Mouse (Mus musculus): ENCODE data around the gene Gm10490. TPM values are rescaled to one million over a fixed set of nuclear protein-coding genes. Genes with fewer than 3 reads are reported as not detected.

Gm10490 gene
- polyA plus RNA-seq, 1 experiment from 2014 or later: not detected

GRCm38 (mm10) chrX:7878495-7878894 lies 30.8 kb upstream of the Gm10490 start:
- Histone ChIP-seq H3K9ac (ENCODE audit: low read length) (peak overlapping the region; percentile 47; the same call in 1 of the 2 replicates), H3K4me1 (ENCODE audit: control insufficient read depth, insufficient read depth, low read length) (no peaks in the 10 kb centered on the region), H3K9me3 (ENCODE audit: control insufficient read depth, low read length) (no peaks in the 10 kb centered on the region), H3K36me3 (ENCODE audit: control insufficient read depth, insufficient read depth, low read length) (no peaks in the 10 kb centered on the region; the same call in 1 of the 2 replicates), H3K27ac (replicated peaks; ENCODE audit: low read depth, low read length) (no peak overlapping the region), H3K4me3 (ENCODE audit: low read depth, low read length) (peak overlapping the region; percentile 37), H3K4me2 (ENCODE audit: low read depth, severe bottlenecking) (peak overlapping the region; percentile 85), H3K27me3 (ENCODE audit: control insufficient read depth, insufficient read depth, low read length) (no peaks in the 10 kb centered on the region)
- peak; percentile 63 for ATAC-seq (ENCODE audit: insufficient number of reproducible peaks, low FRiP score, low TSS enrichment, low read depth)
- DNase-seq (ENCODE audit: low spot score): peak; percentile 21
- 22% methylated on average over 21 of the region's 21 CpGs for WGBS

GRCm38 (mm10) chrX:7879819-7880218 lies 29.5 kb upstream of the Gm10490 start:
- no peaks in the 10 kb centered on the region for H3K4me1 ChIP-seq (ENCODE audit: control insufficient read depth, insufficient read depth, low read length)
- H3K27ac ChIP-seq (replicated peaks; ENCODE audit: low read depth, low read length): no peak overlapping the region
- H3K4me2 ChIP-seq (ENCODE audit: low read depth, severe bottlenecking): peak overlapping the region; percentile 20; the same call in 1 of the 2 replicates
- WGBS: 18% methylated on average over 11 of the region's 11 CpGs
- DNase-seq (ENCODE audit: low spot score) (peak; percentile 66), ATAC-seq (ENCODE audit: insufficient number of reproducible peaks, low FRiP score, low TSS enrichment, low read depth) (peak; percentile 27; the same call in 1 of the 2 replicates)
- H3K36me3 ChIP-seq (ENCODE audit: control insufficient read depth, insufficient read depth, low read length): no peaks in the 10 kb centered on the region
- no peak overlapping the region for H3K9ac ChIP-seq (ENCODE audit: low read length)
- no peak overlapping the region for H3K4me3 ChIP-seq (ENCODE audit: low read depth, low read length)
- H3K9me3 ChIP-seq (ENCODE audit: control insufficient read depth, low read length): no peaks in the 10 kb centered on the region
- H3K27me3 ChIP-seq (ENCODE audit: control insufficient read depth, insufficient read depth, low read length): no peaks in the 10 kb centered on the region

- no peak within 1 kb of the TSS for H3K9ac ChIP-seq (ENCODE audit: low read length)
- H3K27me3 ChIP-seq (ENCODE audit: control insufficient read depth, insufficient read depth, low read length): no peaks in the 10 kb centered on the region
- no peaks in the 10 kb centered on the region for H3K9me3 ChIP-seq (ENCODE audit: control insufficient read depth, low read length)
- H3K4me3 ChIP-seq (ENCODE audit: low read depth, low read length): peak within 1 kb of the TSS; percentile 51
- peak within 1 kb of the TSS; percentile 51 for H3K4me2 ChIP-seq (ENCODE audit: low read depth, severe bottlenecking)
- H3K36me3 ChIP-seq (ENCODE audit: control insufficient read depth, insufficient read depth, low read length): no peaks in the 10 kb centered on the region
- no peaks in the 10 kb centered on the region for H3K4me1 ChIP-seq (ENCODE audit: control insufficient read depth, insufficient read depth, low read length)
- H3K27ac ChIP-seq (replicated peaks; ENCODE audit: low read depth, low read length): 0 out of 2 replicates have a peak within 1 kb of the TSS, but pooled peaks have one; percentile 2
- DNase-seq (ENCODE audit: low spot score) (peak; percentile 77), ATAC-seq (ENCODE audit: insufficient number of reproducible peaks, low FRiP score, low TSS enrichment, low read depth) (peak; percentile 91)
- 15% methylated on average over 49 of the region's 49 CpGs for WGBS
Measured at GRCm38 (mm10) chrX:7883841-7884567, 25.3 kb upstream of the Gm10490 start, which contains the start of gene Slc35a2. Gene Slc35a2 (plus strand): TSS chrX:7884028.

- H3K9me3 ChIP-seq (ENCODE audit: control insufficient read depth, low read length): no peaks in the 10 kb centered on the region
- H3K4me1 ChIP-seq (ENCODE audit: control insufficient read depth, insufficient read depth, low read length): no peaks in the 10 kb centered on the region
- 34% methylated on average over 13 of the region's 13 CpGs for WGBS
- no peak for ATAC-seq (ENCODE audit: insufficient number of reproducible peaks, low FRiP score, low TSS enrichment, low read depth)
- H3K4me3 ChIP-seq (ENCODE audit: low read depth, low read length): peak overlapping the region; percentile 53
- peak overlapping the region; percentile 52 for H3K4me2 ChIP-seq (ENCODE audit: low read depth, severe bottlenecking)
- no peak overlapping the region for H3K27ac ChIP-seq (replicated peaks; ENCODE audit: low read depth, low read length)
- no peaks in the 10 kb centered on the region for H3K27me3 ChIP-seq (ENCODE audit: control insufficient read depth, insufficient read depth, low read length)
- no peak for DNase-seq (ENCODE audit: low spot score)
- H3K36me3 ChIP-seq (ENCODE audit: control insufficient read depth, insufficient read depth, low read length): peaks cover 7% of the 10 kb centered on the region; the same call in 1 of the 2 replicates
- peak overlapping the region; percentile 45; the same call in 1 of the 2 replicates for H3K9ac ChIP-seq (ENCODE audit: low read length)
Measured at GRCm38 (mm10) chrX:7898211-7898610, 11.1 kb upstream of the Gm10490 start.

- WGBS: 16% methylated on average over 62 of the region's 62 CpGs
- H3K9ac ChIP-seq (ENCODE audit: low read length): peak within 1 kb of the TSS; percentile 59
- peak; percentile 84 for DNase-seq (ENCODE audit: low spot score)
- H3K36me3 ChIP-seq (ENCODE audit: control insufficient read depth, insufficient read depth, low read length): peaks cover 7% of the 10 kb centered on the region; the same call in 1 of the 2 replicates
- H3K9me3 ChIP-seq (ENCODE audit: control insufficient read depth, low read length): no peaks in the 10 kb centered on the region
- H3K4me3 ChIP-seq (ENCODE audit: low read depth, low read length): peak within 1 kb of the TSS; percentile 53
- H3K27ac ChIP-seq (replicated peaks; ENCODE audit: low read depth, low read length): peak within 1 kb of the TSS; percentile 73; the same call in 1 of the 2 replicates
- no peaks in the 10 kb centered on the region for H3K4me1 ChIP-seq (ENCODE audit: control insufficient read depth, insufficient read depth, low read length)
- peak; percentile 97 for ATAC-seq (ENCODE audit: insufficient number of reproducible peaks, low FRiP score, low TSS enrichment, low read depth)
- H3K4me2 ChIP-seq (ENCODE audit: low read depth, severe bottlenecking): peak within 1 kb of the TSS; percentile 52
- no peaks in the 10 kb centered on the region for H3K27me3 ChIP-seq (ENCODE audit: control insufficient read depth, insufficient read depth, low read length)
Measured at GRCm38 (mm10) chrX:7898880-7899874, 10.2 kb upstream of the Gm10490 start, which contains the start of the genes Pqbp1 and Timm17b. Gene Pqbp1 (minus strand): TSS chrX:7899269. Gene Timm17b (plus strand): TSS chrX:7899357.

GRCm38 (mm10) chrX:7904441-7904840 lies 4.9 kb upstream of the Gm10490 start:
- WGBS: 90% methylated on average over 5 of the region's 5 CpGs
- no peaks in the 10 kb centered on the region for H3K4me1 ChIP-seq (ENCODE audit: control insufficient read depth, insufficient read depth, low read length)

GRCm38 (mm10) chrX:7907735-7908134 lies 1.6 kb upstream of the Gm10490 start, which contains the start of gene Gm10491:
Gene Gm10491 (minus strand): TSS chrX:7907835.
- WGBS: 88% methylated on average over 5 of the region's 5 CpGs
- Histone ChIP-seq H3K4me2 (ENCODE audit: low read depth, severe bottlenecking) (no peak within 1 kb of the TSS), H3K4me1 (ENCODE audit: control insufficient read depth, insufficient read depth, low read length) (no peaks in the 10 kb centered on the region), H3K36me3 (ENCODE audit: control insufficient read depth, insufficient read depth, low read length) (peaks cover 2% of the 10 kb centered on the region; the same call in 1 of the 2 replicates), H3K4me3 (ENCODE audit: low read depth, low read length) (no peak within 1 kb of the TSS), H3K27me3 (ENCODE audit: control insufficient read depth, insufficient read depth, low read length) (no peaks in the 10 kb centered on the region), H3K27ac (replicated peaks; ENCODE audit: low read depth, low read length) (no peak within 1 kb of the TSS), H3K9me3 (ENCODE audit: control insufficient read depth, low read length) (no peaks in the 10 kb centered on the region), H3K9ac (ENCODE audit: low read length) (no peak within 1 kb of the TSS)
- DNase-seq (ENCODE audit: low spot score) (no peak), ATAC-seq (ENCODE audit: insufficient number of reproducible peaks, low FRiP score, low TSS enrichment, low read depth) (no peak)

More at GRCm38 (mm10) chrX:7904441-7904840, 4.9 kb upstream of the Gm10490 start:
- Histone ChIP-seq H3K4me2 (ENCODE audit: low read depth, severe bottlenecking) (no peak overlapping the region), H3K9me3 (ENCODE audit: control insufficient read depth, low read length) (no peaks in the 10 kb centered on the region), H3K27ac (replicated peaks; ENCODE audit: low read depth, low read length) (no peak overlapping the region), H3K9ac (ENCODE audit: low read length) (no peak overlapping the region), H3K4me3 (ENCODE audit: low read depth, low read length) (no peak overlapping the region), H3K27me3 (ENCODE audit: control insufficient read depth, insufficient read depth, low read length) (no peaks in the 10 kb centered on the region), H3K36me3 (ENCODE audit: control insufficient read depth, insufficient read depth, low read length) (peaks cover 2% of the 10 kb centered on the region; the same call in 1 of the 2 replicates)
- ATAC-seq (ENCODE audit: insufficient number of reproducible peaks, low FRiP score, low TSS enrichment, low read depth): no peak
- DNase-seq (ENCODE audit: low spot score): no peak

GRCm38 (mm10) chrX:7910473-7910872 lies 1.1 kb downstream of the Gm10490 start:
- DNase-seq (ENCODE audit: low spot score): no peak
- no peaks in the 10 kb centered on the region for H3K4me1 ChIP-seq (ENCODE audit: control insufficient read depth, insufficient read depth, low read length)
- no peak overlapping the region for H3K27ac ChIP-seq (replicated peaks; ENCODE audit: low read depth, low read length)
- no peaks in the 10 kb centered on the region for H3K27me3 ChIP-seq (ENCODE audit: control insufficient read depth, insufficient read depth, low read length)
- no peak overlapping the region for H3K4me2 ChIP-seq (ENCODE audit: low read depth, severe bottlenecking)
- no peaks in the 10 kb centered on the region for H3K9me3 ChIP-seq (ENCODE audit: control insufficient read depth, low read length)
- H3K36me3 ChIP-seq (ENCODE audit: control insufficient read depth, insufficient read depth, low read length): peaks cover 2% of the 10 kb centered on the region; the same call in 1 of the 2 replicates
- ATAC-seq (ENCODE audit: insufficient number of reproducible peaks, low FRiP score, low TSS enrichment, low read depth): no peak
- no peak overlapping the region for H3K9ac ChIP-seq (ENCODE audit: low read length)
- H3K4me3 ChIP-seq (ENCODE audit: low read depth, low read length): no peak overlapping the region
- WGBS: 61% methylated on average over 6 of the region's 6 CpGs

Data from limb, embryonic 11.5 days (tissue).